Mouse (Mus musculus): ENCODE data around the gene Zfp275. TPM values are rescaled to one million over a fixed set of nuclear protein-coding genes. Genes with fewer than 3 reads are reported as not detected.
"Not testable (repeated sequence)": the region's sequence is repeated elsewhere in the genome, so short reads cannot be mapped to it uniquely, and the experiment has no call there.

The Zfp275 gene
- polyA plus RNA-seq, 1 experiment from 2014 or later, result 10.2 TPM

DNA sequence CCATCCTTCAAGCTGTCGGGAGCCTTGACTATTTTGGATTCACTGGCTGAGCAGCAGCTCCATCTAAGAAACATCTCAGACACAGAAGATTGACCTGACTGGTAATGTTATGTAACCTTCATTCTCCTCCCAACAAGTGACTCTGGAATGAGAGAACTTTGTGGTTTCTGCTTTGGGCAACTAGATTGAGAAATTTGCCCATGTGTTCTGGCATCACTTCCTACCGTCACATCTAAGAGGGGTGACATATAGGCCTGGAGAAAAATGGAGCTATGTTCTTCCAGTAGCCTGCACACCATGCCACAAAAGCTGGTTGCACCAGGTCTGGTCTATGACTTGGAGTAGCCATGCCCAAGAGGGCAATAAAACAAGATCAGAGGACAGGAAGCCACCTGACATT lies 13.7 kb downstream of the Zfp275 start:
- peaks cover 14% of the 10 kb centered on the region for H3K36me3 ChIP-seq
- no peaks in the 10 kb centered on the region for H3K9me3 ChIP-seq
- no peak overlapping the region for H3K9ac ChIP-seq
- no peaks in the 10 kb centered on the region for H3K27me3 ChIP-seq (replicated peaks)
- H3K4me2 ChIP-seq (replicated peaks), result no peak overlapping the region
- ATAC-seq, result no peak
- no peak overlapping the region for H3K27ac ChIP-seq
- WGBS, result 89% methylated on average over 2 of the region's 2 CpGs
- H3K4me3 ChIP-seq (replicated peaks), result no peak overlapping the region
- no peaks in the 10 kb centered on the region for H3K4me1 ChIP-seq (replicated peaks)

DNA sequence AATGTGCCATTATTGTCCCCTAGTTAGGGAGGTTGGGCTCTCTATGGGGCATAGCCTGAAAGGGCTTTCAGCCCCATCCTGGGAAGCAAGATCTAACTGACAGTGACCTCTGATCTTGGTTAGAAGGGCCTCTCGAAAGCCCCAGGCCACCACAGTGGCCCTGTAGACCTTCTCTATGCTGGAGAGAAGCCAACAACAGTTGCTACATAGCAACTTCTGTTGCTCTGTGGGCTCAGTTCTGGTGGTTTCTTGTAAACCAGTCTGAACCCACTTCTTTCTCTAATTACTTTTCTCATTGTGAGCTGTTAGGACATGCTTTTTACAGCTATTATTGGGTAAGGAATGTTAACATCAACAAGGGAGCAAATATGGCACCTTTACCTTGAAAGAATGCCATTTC lies 14.3 kb downstream of the Zfp275 start:
- whole genome bisulfite sequencing, result 90% methylated on average over 1 of the region's 1 CpGs
- H3K27me3 ChIP-seq (replicated peaks), result no peaks in the 10 kb centered on the region

DNA sequence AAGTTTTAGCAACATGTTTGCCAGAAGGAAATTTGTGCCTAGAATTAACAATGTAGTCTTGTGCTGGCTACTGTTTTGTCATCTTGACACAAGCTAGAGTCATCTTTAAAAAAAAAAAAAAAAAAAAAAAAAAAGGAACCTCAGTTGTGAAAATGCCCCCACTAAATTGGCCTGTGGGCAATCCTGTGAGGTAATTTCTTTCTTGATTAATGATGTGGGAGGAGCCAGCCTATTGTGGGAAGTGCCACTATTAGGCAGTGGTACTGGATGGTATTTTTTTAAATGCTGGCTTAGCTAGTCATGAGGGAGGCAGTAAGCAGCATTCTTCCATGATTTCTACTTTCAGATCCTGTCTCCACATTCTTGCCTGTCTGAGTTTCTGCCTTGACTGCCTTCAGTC lies 20.9 kb downstream of the Zfp275 start:
- no peaks in the 10 kb centered on the region for H3K9me3 ChIP-seq
- no peak for ATAC-seq
- no peaks in the 10 kb centered on the region for H3K27me3 ChIP-seq (replicated peaks)
- H3K4me1 ChIP-seq (replicated peaks), result no peaks in the 10 kb centered on the region
- no peaks in the 10 kb centered on the region for H3K36me3 ChIP-seq
- no peak overlapping the region for H3K4me3 ChIP-seq (replicated peaks)
- H3K4me2 ChIP-seq (replicated peaks), result no peak overlapping the region
- H3K9ac ChIP-seq, result no peak overlapping the region
- H3K27ac ChIP-seq, result no peak overlapping the region

More for the DNA sequence above, 14.3 kb downstream of the Zfp275 start:
- no peak overlapping the region for H3K4me2 ChIP-seq (replicated peaks)
- peaks cover 14% of the 10 kb centered on the region for H3K36me3 ChIP-seq
- no peak for ATAC-seq
- H3K9me3 ChIP-seq, result no peaks in the 10 kb centered on the region
- H3K27ac ChIP-seq, result no peak overlapping the region
- no peaks in the 10 kb centered on the region for H3K4me1 ChIP-seq (replicated peaks)
- no peak overlapping the region for H3K4me3 ChIP-seq (replicated peaks)
- H3K9ac ChIP-seq, result no peak overlapping the region

DNA sequence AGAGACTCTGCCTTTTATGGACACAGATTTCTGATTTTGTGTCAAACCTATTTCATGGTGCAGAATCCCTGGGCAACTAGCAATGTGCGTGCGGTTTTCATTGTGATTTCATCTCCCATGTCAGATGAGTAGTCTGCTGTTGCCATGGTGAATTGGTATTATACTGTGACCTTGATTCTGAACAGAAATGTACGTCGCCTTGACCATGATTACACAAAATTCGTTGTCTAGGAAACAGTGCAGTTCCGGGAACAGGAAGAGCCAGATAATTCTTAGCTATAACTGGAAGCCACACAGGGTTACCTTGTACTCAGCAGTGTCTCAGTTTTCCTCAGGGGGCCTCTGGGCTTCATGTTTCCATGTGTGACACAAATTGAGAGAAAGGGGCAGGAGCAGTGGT lies 42.0 kb downstream of the Zfp275 start:
- no peak for ATAC-seq
- no peaks in the 10 kb centered on the region for H3K9me3 ChIP-seq
- no peak overlapping the region for H3K4me2 ChIP-seq (replicated peaks)
- no peaks in the 10 kb centered on the region for H3K4me1 ChIP-seq (replicated peaks)
- H3K27ac ChIP-seq, result no peak overlapping the region
- H3K36me3 ChIP-seq, result no peaks in the 10 kb centered on the region
- H3K9ac ChIP-seq, result no peak overlapping the region
- WGBS, result 67% methylated on average over 6 of the region's 6 CpGs
- no peaks in the 10 kb centered on the region for H3K27me3 ChIP-seq (replicated peaks)
- H3K4me3 ChIP-seq (replicated peaks), result no peak overlapping the region

DNA sequence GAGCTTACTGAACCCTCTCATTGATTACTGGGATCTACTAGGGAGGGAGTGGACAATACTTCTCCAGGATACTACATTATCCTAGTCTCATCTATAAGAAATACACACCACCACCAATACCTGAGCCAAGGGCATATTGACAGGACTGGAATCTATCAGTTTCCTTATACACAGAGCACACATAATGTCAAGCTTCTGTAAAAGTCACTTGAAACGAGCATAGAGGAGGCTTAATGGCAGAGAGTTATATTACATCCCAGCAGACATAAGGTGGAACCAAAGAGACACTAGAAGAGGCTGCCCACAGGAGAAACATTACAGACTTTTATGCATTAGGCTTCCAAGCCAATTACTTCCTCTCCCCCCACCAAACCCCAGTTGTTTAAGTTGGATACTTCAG lies 42.5 kb downstream of the Zfp275 start:
- no peak overlapping the region for H3K9ac ChIP-seq
- H3K4me3 ChIP-seq (replicated peaks), result no peak overlapping the region
- 18% methylated on average over 1 of the region's 1 CpGs for WGBS
- no peaks in the 10 kb centered on the region for H3K4me1 ChIP-seq (replicated peaks)
- no peak for ATAC-seq
- H3K9me3 ChIP-seq, result no peaks in the 10 kb centered on the region
- H3K4me2 ChIP-seq (replicated peaks), result no peak overlapping the region
- no peak overlapping the region for H3K27ac ChIP-seq
- no peaks in the 10 kb centered on the region for H3K36me3 ChIP-seq
- no peaks in the 10 kb centered on the region for H3K27me3 ChIP-seq (replicated peaks)

DNA sequence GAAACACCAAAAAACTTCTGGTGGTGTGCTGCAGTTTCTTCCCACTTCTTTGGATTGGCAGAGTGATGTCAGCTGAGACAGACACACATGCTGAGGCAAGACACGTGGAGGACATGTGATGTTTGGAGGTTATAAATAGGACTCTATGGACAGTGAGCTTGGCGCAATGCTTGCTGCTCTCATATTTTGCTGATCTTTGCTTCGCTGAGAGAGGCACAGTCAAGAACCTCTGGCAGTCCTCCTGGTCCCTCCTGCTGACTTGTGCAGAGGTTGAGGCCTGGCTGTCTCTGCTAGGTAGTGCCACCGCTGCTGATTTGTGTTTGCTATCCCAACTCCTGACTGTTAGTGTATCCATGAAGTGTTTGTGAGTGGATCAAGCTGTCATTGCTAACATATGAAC lies 49.1 kb downstream of the Zfp275 start:
- Histone ChIP-seq H3K9me3 (no peaks in the 10 kb centered on the region), H3K4me1 (replicated peaks) (no peaks in the 10 kb centered on the region), H3K4me3 (replicated peaks) (no peak overlapping the region), H3K27me3 (replicated peaks) (peaks cover 2% of the 10 kb centered on the region; the same call in 1 of the 2 replicates), H3K36me3 (no peaks in the 10 kb centered on the region), H3K27ac (no peak overlapping the region), H3K4me2 (replicated peaks) (no peak overlapping the region), H3K9ac (no peak overlapping the region)
- no peak for ATAC-seq
- WGBS, result 89% methylated on average over 4 of the region's 4 CpGs

DNA sequence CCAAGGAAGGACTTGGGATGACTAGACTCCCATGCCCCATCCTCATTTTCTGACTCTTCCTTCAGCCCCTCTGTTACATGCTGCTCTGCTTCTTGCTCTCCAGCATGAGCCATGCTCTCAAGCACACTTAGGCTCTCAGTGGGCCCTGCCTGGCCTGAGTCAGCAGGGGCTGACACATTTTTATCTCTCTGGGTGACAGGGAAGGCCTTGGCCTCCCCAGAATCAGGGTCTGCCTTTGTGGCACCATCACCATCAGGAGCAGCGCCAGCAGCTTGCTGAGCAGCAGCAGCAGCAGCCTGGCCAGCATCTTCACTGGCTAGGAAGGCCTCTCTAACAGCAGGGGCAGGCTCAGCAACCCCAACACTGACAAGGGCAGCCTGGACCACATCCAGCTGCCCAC lies 54.0 kb downstream of the Zfp275 start:
- ATAC-seq, result no peak
- H3K27me3 ChIP-seq (replicated peaks), result peaks cover 5% of the 10 kb centered on the region; the same call in 1 of the 2 replicates
- 71% methylated on average over 1 of the region's 1 CpGs for WGBS
- H3K4me2 ChIP-seq (replicated peaks), result no peak overlapping the region
- H3K9ac ChIP-seq, result no peak overlapping the region
- H3K4me3 ChIP-seq (replicated peaks), result no peak overlapping the region
- H3K36me3 ChIP-seq, result no peaks in the 10 kb centered on the region
- no peaks in the 10 kb centered on the region for H3K4me1 ChIP-seq (replicated peaks)
- no peak overlapping the region for H3K27ac ChIP-seq
- H3K9me3 ChIP-seq, result no peaks in the 10 kb centered on the region

DNA sequence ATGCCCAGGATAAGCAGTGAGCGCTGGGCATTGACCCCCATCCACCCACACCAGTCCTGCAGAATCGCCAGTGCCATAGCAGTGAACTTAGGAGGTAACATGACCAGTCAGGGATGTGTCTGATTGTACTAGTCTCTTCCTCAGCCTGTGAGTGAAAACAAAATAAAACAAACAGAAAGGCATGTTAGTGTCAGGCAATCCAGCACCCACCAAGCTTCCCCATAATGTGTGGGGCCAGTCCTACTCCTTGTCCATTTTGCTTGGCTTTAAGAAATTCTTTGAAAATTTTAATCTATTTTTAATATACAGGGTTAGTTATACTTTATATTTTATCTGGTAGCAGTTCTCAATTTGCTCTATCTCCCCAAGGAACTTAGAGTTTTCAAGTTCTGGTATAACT lies 56.2 kb downstream of the Zfp275 start, which contains the start of gene Gm18336:
Gene Gm18336, minus strand, starts transcription at position 101 of the 400 bp plus-strand sequence.
- H3K9ac ChIP-seq; H3K27ac ChIP-seq; H3K4me3 ChIP-seq (replicated peaks); H3K9me3 ChIP-seq; H3K4me2 ChIP-seq (replicated peaks); H3K27me3 ChIP-seq (replicated peaks); ATAC-seq; H3K4me1 ChIP-seq (replicated peaks); H3K36me3 ChIP-seq: not testable (repeated sequence)
- 60% methylated on average over 2 of the region's 2 CpGs for WGBS

DNA sequence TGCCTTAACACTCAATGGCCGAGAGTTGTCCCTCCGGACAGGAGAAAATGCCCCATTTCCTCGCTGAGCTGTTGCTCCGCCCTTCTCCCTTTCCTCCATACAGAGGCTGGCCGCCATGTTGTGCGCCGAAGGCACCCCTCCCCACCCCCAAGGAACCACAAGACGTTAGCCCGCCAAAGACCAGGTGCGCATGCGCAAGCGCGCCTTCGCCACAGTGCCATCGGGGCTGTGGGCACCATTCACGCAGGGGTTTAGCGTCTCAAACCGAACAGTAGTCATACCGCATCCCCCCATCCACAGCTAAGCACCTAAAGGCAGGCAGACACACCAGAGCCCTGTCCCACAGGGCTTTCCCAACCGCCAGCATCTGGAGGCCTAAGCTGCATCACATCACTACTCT lies 58.5 kb downstream of the Zfp275 start:
- Histone ChIP-seq H3K4me3 (replicated peaks) (no peak overlapping the region), H3K36me3 (no peaks in the 10 kb centered on the region), H3K4me2 (replicated peaks) (no peak overlapping the region), H3K4me1 (replicated peaks) (no peaks in the 10 kb centered on the region), H3K27me3 (replicated peaks) (0 out of 2 replicates have a peak, but pooled peaks cover 5% of the 10 kb centered on the region), H3K9ac (no peak overlapping the region), H3K27ac (no peak overlapping the region), H3K9me3 (no peaks in the 10 kb centered on the region)
- no peak for ATAC-seq
- 87% methylated on average over 20 of the region's 20 CpGs for WGBS

DNA sequence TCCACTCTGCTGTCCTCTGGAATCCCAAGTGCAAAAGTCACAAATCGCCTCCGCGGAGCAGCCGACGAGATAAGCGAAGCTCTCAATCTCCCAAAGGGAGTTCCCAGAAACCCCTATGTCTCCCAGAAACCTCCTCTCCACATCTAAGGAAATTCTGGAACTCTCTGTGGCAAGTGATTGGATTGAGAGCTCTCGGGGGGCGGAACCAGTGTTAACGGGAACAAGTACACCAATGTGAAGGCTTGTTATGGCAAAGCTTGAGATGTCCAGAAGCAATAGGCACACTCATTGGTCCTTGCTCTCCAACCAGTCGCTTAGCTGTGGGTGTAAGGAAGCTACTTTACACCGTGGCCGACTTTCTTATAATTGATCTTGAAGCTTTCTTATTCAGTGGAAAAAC lies 59.2 kb downstream of the Zfp275 start:
- no peak for ATAC-seq
- H3K4me1 ChIP-seq (replicated peaks), result no peaks in the 10 kb centered on the region
- H3K27ac ChIP-seq, result no peak overlapping the region
- H3K36me3 ChIP-seq, result no peaks in the 10 kb centered on the region
- no peak overlapping the region for H3K9ac ChIP-seq
- no peaks in the 10 kb centered on the region for H3K9me3 ChIP-seq
- 0 out of 2 replicates have a peak, but pooled peaks cover 1% of the 10 kb centered on the region for H3K27me3 ChIP-seq (replicated peaks)
- no peak overlapping the region for H3K4me3 ChIP-seq (replicated peaks)
- WGBS, result 94% methylated on average over 12 of the region's 12 CpGs
- no peak overlapping the region for H3K4me2 ChIP-seq (replicated peaks)

Other genes starting within 250 kb of the Zfp275 start
- 6.2 and 7.5 TPM in 2 replicates for gene Xlr3a, start 245.5 kb upstream of the Zfp275 start, polyA plus RNA-seq (2015; fragmentation: Nextera tagmentation; extraction: Ambion mirVana)
- 0.13 and 0.24 TPM in 2 replicates for gene Gm14685, start 225.6 kb upstream of the Zfp275 start, polyA plus RNA-seq (2015; fragmentation: Nextera tagmentation; extraction: Ambion mirVana)
- gene Xlr5b, start 193.8 kb upstream of the Zfp275 start, polyA plus RNA-seq (2015; fragmentation: Nextera tagmentation; extraction: Ambion mirVana), result 0.24 TPM in 1 of 2 replicates, not detected in the other
- not detected in 2 replicates for gene DXBay18, start 193.2 kb upstream of the Zfp275 start, polyA plus RNA-seq (2015; fragmentation: Nextera tagmentation; extraction: Ambion mirVana)
- gene Spin2d, start 165.6 kb upstream of the Zfp275 start, polyA plus RNA-seq (2015; fragmentation: Nextera tagmentation; extraction: Ambion mirVana), result not detected in 2 replicates
- gene Xlr3b, start 150.4 kb upstream of the Zfp275 start, polyA plus RNA-seq (2015; fragmentation: Nextera tagmentation; extraction: Ambion mirVana), result 9.0 and 9.8 TPM in 2 replicates
- 1.0 and 1.4 TPM in 2 replicates for gene Xlr4b, start 128.3 kb upstream of the Zfp275 start, polyA plus RNA-seq (2015; fragmentation: Nextera tagmentation; extraction: Ambion mirVana)
- 13.4 and 14.6 TPM in 2 replicates for gene F8a, start 114.3 kb upstream of the Zfp275 start, polyA plus RNA-seq (2015; fragmentation: Nextera tagmentation; extraction: Ambion mirVana)
- gene Xlr4c, start 99.5 kb upstream of the Zfp275 start, polyA plus RNA-seq (2015; fragmentation: Nextera tagmentation; extraction: Ambion mirVana), result 0.84 and 0.91 TPM in 2 replicates
- gene Xlr3c, start 77.2 kb upstream of the Zfp275 start, polyA plus RNA-seq (2015; fragmentation: Nextera tagmentation; extraction: Ambion mirVana), result not detected in 2 replicates
- gene Xlr5a, start 49.6 kb upstream of the Zfp275 start, polyA plus RNA-seq (2015; fragmentation: Nextera tagmentation; extraction: Ambion mirVana), result 0.50 TPM in 1 of 2 replicates, not detected in the other
- 0.19 and 0.29 TPM in 2 replicates for gene Xlr5c, start 49.6 kb upstream of the Zfp275 start, polyA plus RNA-seq (2015; fragmentation: Nextera tagmentation; extraction: Ambion mirVana)
- gene Gm45015, start 5.8 kb upstream of the Zfp275 start, polyA plus RNA-seq (2015; fragmentation: Nextera tagmentation; extraction: Ambion mirVana), result not detected in 2 replicates
- not detected in 2 replicates for gene Gm18336, start 56.1 kb downstream of the Zfp275 start, polyA plus RNA-seq (2015; fragmentation: Nextera tagmentation; extraction: Ambion mirVana)
- 0.32 and 0.54 TPM in 2 replicates for gene Zfp92, start 68.5 kb downstream of the Zfp275 start, polyA plus RNA-seq (2015; fragmentation: Nextera tagmentation; extraction: Ambion mirVana)
- gene Trex2, start 92.7 kb downstream of the Zfp275 start, polyA plus RNA-seq (2015; fragmentation: Nextera tagmentation; extraction: Ambion mirVana), result not detected in 2 replicates
- gene Haus7, start 116.4 kb downstream of the Zfp275 start, polyA plus RNA-seq (2015; fragmentation: Nextera tagmentation; extraction: Ambion mirVana), result 58.2 and 60.6 TPM in 2 replicates
- 48.5 and 52.7 TPM in 2 replicates for gene Bgn, start 141.0 kb downstream of the Zfp275 start, polyA plus RNA-seq (2015; fragmentation: Nextera tagmentation; extraction: Ambion mirVana)
- 0.26 and 0.28 TPM in 2 replicates for gene Atp2b3, start 160.5 kb downstream of the Zfp275 start, polyA plus RNA-seq (2015; fragmentation: Nextera tagmentation; extraction: Ambion mirVana)